Mouse (Mus musculus): ENCODE data around the gene Ppp2r5e.
"Not testable (repeated sequence)": the region's sequence is repeated elsewhere in the genome, so short reads cannot be mapped to it uniquely, and the experiment has no call there.

The Ppp2r5e gene

GRCm38 (mm10) chr12:75448921-75449320, 147.1 kb downstream of the Ppp2r5e start:
- in situ Hi-C loops (cut with MboI, MseI), result loop anchor here (10.0 kb wide), 1 partner anchor 196 kb away; no protein-coding TSS in a partner anchor

DNA sequence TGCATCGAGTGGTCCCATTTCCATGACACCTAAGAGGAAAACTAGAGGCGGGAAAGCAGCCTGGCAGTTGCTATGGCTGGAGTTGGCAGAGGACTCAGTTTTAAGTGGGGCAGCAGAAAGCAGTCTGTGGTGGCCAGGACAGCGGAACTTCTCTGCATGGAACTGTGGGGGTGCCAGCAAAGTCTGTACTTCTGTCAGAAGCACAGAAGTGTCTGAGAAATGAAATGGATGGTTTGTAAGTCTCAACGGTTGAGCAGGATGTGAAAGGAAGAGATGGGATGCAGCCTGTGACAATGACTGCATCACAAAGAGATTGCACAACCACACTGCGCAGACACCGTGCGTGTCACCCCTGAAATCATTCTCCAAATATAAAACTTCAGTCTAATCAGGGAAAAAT, 149.8 kb downstream of the Ppp2r5e start:
- in situ Hi-C loops (cut with MboI, MseI), result loop anchor here (10.0 kb wide), 1 partner anchor 199 kb away; no protein-coding TSS in a partner anchor

DNA sequence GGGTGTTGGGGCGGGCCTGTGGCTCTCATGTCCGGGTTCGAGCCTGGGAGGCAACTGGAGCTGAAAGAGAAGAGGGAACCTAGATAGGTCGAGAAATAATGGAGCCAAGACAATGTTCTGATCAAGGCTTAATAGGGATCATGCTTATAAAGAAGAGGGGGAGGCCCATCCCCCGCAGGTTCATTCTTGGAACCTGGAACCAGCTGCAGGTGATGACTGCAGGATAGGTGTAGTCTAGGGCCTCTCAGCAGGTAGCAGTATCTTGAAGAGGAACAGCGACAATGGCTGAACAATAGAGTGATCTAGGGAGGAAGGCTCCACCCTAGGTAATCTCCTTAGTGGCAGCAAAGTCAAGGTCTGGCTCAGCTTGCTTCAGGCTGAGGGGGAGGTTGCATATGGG, 163.6 kb downstream of the Ppp2r5e start:
- in situ Hi-C loops (cut with MboI, MseI), result not testable (repeated sequence)

- in situ Hi-C loops (cut with MboI, MseI), result no loop called here
Measured at GRCm38 (mm10) chr12:75429685-75430396, 166.2 kb downstream of the Ppp2r5e start.

GRCm38 (mm10) chr12:75428719-75429118, 167.3 kb downstream of the Ppp2r5e start:
- in situ Hi-C loops (cut with MboI, MseI), result no loop called here

- in situ Hi-C loops (cut with MboI, MseI), result no loop called here
Measured at GRCm38 (mm10) chr12:75425882-75426281, 170.2 kb downstream of the Ppp2r5e start.

DNA sequence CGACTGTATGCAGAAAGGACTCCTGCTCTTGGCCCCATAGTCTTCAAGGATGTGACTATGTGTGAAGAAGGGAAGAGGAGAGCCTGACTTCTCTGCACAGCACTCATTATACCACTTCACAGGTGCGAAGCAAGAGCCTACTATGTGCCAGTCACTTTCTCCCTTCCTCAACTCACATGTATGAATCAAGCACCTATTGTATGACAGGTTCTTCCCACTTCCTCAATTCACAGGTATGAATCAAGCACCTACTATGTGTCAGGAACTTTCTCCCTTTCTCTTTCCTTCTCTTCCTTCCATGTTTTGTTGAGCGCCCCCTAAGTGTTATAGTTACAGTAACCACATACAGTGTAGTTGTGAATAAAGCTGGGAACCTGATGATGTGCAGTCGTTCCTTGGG, 171.2 kb downstream of the Ppp2r5e start:
- in situ Hi-C loops (cut with MboI, MseI), result no loop called here

- in situ Hi-C loops (cut with MboI, MseI), result no loop called here
Measured at GRCm38 (mm10) chr12:75424359-75424758, 171.7 kb downstream of the Ppp2r5e start.

GRCm38 (mm10) chr12:75416681-75417080, 179.4 kb downstream of the Ppp2r5e start, which contains the start of gene Gphb5:
Gene Gphb5, minus strand, starts transcription at chr12:75416781.
- in situ Hi-C loops (cut with MboI, MseI), result no loop called here

GRCm38 (mm10) chr12:75414991-75415390, 181.1 kb downstream of the Ppp2r5e start:
- in situ Hi-C loops (cut with MboI, MseI), result no loop called here

- in situ Hi-C loops (cut with MboI, MseI), result no loop called here
Measured at GRCm38 (mm10) chr12:75412964-75413363, 183.1 kb downstream of the Ppp2r5e start.

Measured in T-helper 2 cell (primary cell).